In genomic region chr14:27230262-27231022, GRCm38 (mm10) we compare ENCODE assay signal across 8 mouse cellular contexts.
DNase-seq lines count a peak whose midpoint lies in the region; ATAC-seq and TF ChIP-seq lines count a peak whose summit lies in the region.

No protein-coding gene starts in this region.

- H3K27me3 ChIP-seq in forebrain, embryonic 10.5 days (ENCODE audit: poor library complexity, severe bottlenecking) = no peaks in the 10 kb centered on the region
- H3K27me3 ChIP-seq in forebrain, embryonic 13.5 days = no peaks in the 10 kb centered on the region
- H3K27me3 ChIP-seq in heart, postnatal 0 days (ENCODE audit: control insufficient read depth, insufficient read depth, low read length) = no peaks in the 10 kb centered on the region
- H3K27me3 ChIP-seq in limb, embryonic 12.5 days = no peaks in the 10 kb centered on the region
- H3K27me3 ChIP-seq in midbrain, embryonic 16.5 days (ENCODE audit: control insufficient read depth, insufficient read depth, low read depth, low read length) = no peaks in the 10 kb centered on the region

- H3K4me3 ChIP-seq in forebrain, embryonic 10.5 days = no peak overlapping the region
- H3K4me3 ChIP-seq in forebrain, embryonic 13.5 days = no peak overlapping the region
- no peak overlapping the region for H3K4me3 ChIP-seq in cortical plate, adult 2 months (ENCODE audit: insufficient read depth, low read length)
- peak overlapping the region; percentile 7; the same call in 1 of the 2 replicates for H3K4me3 ChIP-seq in heart, postnatal 0 days (ENCODE audit: low read depth, low read length)
- H3K4me3 ChIP-seq in limb, embryonic 12.5 days (replicated peaks) = no peak overlapping the region
- no peak overlapping the region for H3K4me3 ChIP-seq in midbrain, embryonic 16.5 days (ENCODE audit: low read depth, low read length)

- WGBS in forebrain, embryonic 10.5 days = 36% methylated on average over 18 of the region's 18 CpGs
- 26% methylated on average over 18 of the region's 18 CpGs for WGBS in forebrain, embryonic 13.5 days
- 10% methylated on average over 18 of the region's 18 CpGs for WGBS in heart, postnatal 0 days
- 23% methylated on average over 18 of the region's 18 CpGs for WGBS in limb, embryonic 12.5 days
- 29% methylated on average over 18 of the region's 18 CpGs for WGBS in midbrain, embryonic 16.5 days

- H3K4me1 ChIP-seq in forebrain, embryonic 10.5 days = peaks cover 30% of the 10 kb centered on the region
- H3K4me1 ChIP-seq in forebrain, embryonic 13.5 days = peaks cover 9% of the 10 kb centered on the region
- peaks cover 9% of the 10 kb centered on the region; the same call in 1 of the 2 replicates for H3K4me1 ChIP-seq in cortical plate, adult 2 months (ENCODE audit: control insufficient read depth, insufficient read depth, low read length)
- H3K4me1 ChIP-seq in heart, postnatal 0 days (ENCODE audit: control insufficient read depth, insufficient read depth) = peaks cover 33% of the 10 kb centered on the region
- peaks cover 24% of the 10 kb centered on the region for H3K4me1 ChIP-seq in limb, embryonic 12.5 days (replicated peaks)
- peaks cover 3% of the 10 kb centered on the region for H3K4me1 ChIP-seq in midbrain, embryonic 16.5 days (ENCODE audit: control insufficient read depth, insufficient read depth, low read length)

- ATAC-seq in forebrain, embryonic 13.5 days = no peak
- peak; percentile 83 for ATAC-seq in heart, postnatal 0 days (ENCODE audit: insufficient read depth, low read depth)
- ATAC-seq in limb, embryonic 12.5 days (ENCODE audit: insufficient number of reproducible peaks, insufficient read depth, low FRiP score, low TSS enrichment, low read depth) = peak; percentile 60; the same call in 1 of the 2 replicates
- ATAC-seq in midbrain, embryonic 16.5 days = no peak
- ATAC-seq in frontal cortex, adult (ENCODE audit: low TSS enrichment) = no peak

- TF ChIP-seq CTCF in cortical plate, adult 2 months (IDR thresholded peaks at IDR 0.05; ENCODE audit: extremely low read depth, insufficient read depth, low read length) = no peak
- TF ChIP-seq CTCF in heart, postnatal 0 days (IDR thresholded peaks at IDR 0.05; ENCODE audit: low read depth) = no peak

- H3K36me3 ChIP-seq in forebrain, embryonic 10.5 days (replicated peaks) = no peaks in the 10 kb centered on the region
- no peaks in the 10 kb centered on the region for H3K36me3 ChIP-seq in forebrain, embryonic 13.5 days (ENCODE audit: poor library complexity, severe bottlenecking)
- H3K36me3 ChIP-seq in heart, postnatal 0 days (replicated peaks; ENCODE audit: control insufficient read depth, insufficient read depth, low read length) = no peaks in the 10 kb centered on the region
- no peaks in the 10 kb centered on the region for H3K36me3 ChIP-seq in limb, embryonic 12.5 days
- H3K36me3 ChIP-seq in midbrain, embryonic 16.5 days (ENCODE audit: control insufficient read depth, insufficient read depth, low read length) = no peaks in the 10 kb centered on the region

- H3K9me3 ChIP-seq in forebrain, embryonic 10.5 days = no peaks in the 10 kb centered on the region
- H3K9me3 ChIP-seq in forebrain, embryonic 13.5 days (replicated peaks) = no peaks in the 10 kb centered on the region
- no peaks in the 10 kb centered on the region for H3K9me3 ChIP-seq in heart, postnatal 0 days (replicated peaks; ENCODE audit: control insufficient read depth, low read length)
- no peaks in the 10 kb centered on the region for H3K9me3 ChIP-seq in limb, embryonic 12.5 days
- H3K9me3 ChIP-seq in midbrain, embryonic 16.5 days (replicated peaks; ENCODE audit: control insufficient read depth, low read length, poor library complexity, severe bottlenecking) = no peaks in the 10 kb centered on the region

- no peak overlapping the region; the same call in 1 of the 2 replicates for H3K9ac ChIP-seq in forebrain, embryonic 13.5 days
- no peak overlapping the region for H3K9ac ChIP-seq in heart, postnatal 0 days (replicated peaks; ENCODE audit: low read depth, low read length)
- H3K9ac ChIP-seq in limb, embryonic 12.5 days (replicated peaks) = no peak overlapping the region
- 0 out of 2 replicates have a peak overlapping the region, but pooled peaks have one; percentile 20 for H3K9ac ChIP-seq in midbrain, embryonic 16.5 days (ENCODE audit: low read depth, low read length)

- peak overlapping the region; percentile 44 for H3K27ac ChIP-seq in forebrain, embryonic 10.5 days
- H3K27ac ChIP-seq in forebrain, embryonic 13.5 days = no peak overlapping the region; the same call in 1 of the 2 replicates
- peak overlapping the region; percentile 57 for H3K27ac ChIP-seq in cortical plate, adult 2 months (ENCODE audit: insufficient read depth, low read length)
- H3K27ac ChIP-seq in heart, postnatal 0 days (ENCODE audit: low read depth) = peak overlapping the region; percentile 91
- H3K27ac ChIP-seq in limb, embryonic 12.5 days = peak overlapping the region; percentile 73
- H3K27ac ChIP-seq in midbrain, embryonic 16.5 days (ENCODE audit: low read length) = no peak overlapping the region

- no peak; the same call in none of the 2 replicates for TF ChIP-seq EP300 in heart, postnatal 0 days (IDR thresholded peaks at IDR 0.05; ENCODE audit: low read depth)

- H3K4me2 ChIP-seq in forebrain, embryonic 13.5 days = no peak overlapping the region
- peak overlapping the region; percentile 47 for H3K4me2 ChIP-seq in heart, postnatal 0 days (ENCODE audit: low read depth, low read length)
- 0 out of 2 replicates have a peak overlapping the region, but pooled peaks have one; percentile 1 for H3K4me2 ChIP-seq in limb, embryonic 12.5 days
- no peak overlapping the region for H3K4me2 ChIP-seq in midbrain, embryonic 16.5 days (ENCODE audit: low read length)

- TF ChIP-seq POLR2A in cortical plate, adult 2 months (IDR thresholded peaks at IDR 0.05; ENCODE audit: extremely low read depth, insufficient read depth, low read length) = no peak

- peak; percentile 44 for DNase-seq in forebrain, embryonic 10.5 days (ENCODE audit: extremely low spot score, low spot score)
- DNase-seq in heart, postnatal 0 days (ENCODE audit: low spot score) = peak; percentile 83
- DNase-seq in layer of hippocampus, postnatal 36 days = no peak

Comparison
In these comparisons a context has a peak if more than half of its experiments do, and no peak if none do; other contexts are left out.
1. H3K27ac ChIP-seq: peak in forebrain, embryonic 10.5 days (single experiment), cortical plate, adult 2 months (single experiment), heart, postnatal 0 days (single experiment) and limb, embryonic 12.5 days (single experiment); none in forebrain, embryonic 13.5 days (single experiment) and midbrain, embryonic 16.5 days (single experiment).
2. DNase-seq: peak in forebrain, embryonic 10.5 days (single experiment) and heart, postnatal 0 days (single experiment); none in layer of hippocampus, postnatal 36 days (0 of 2).
3. ATAC-seq: peak in heart, postnatal 0 days (single experiment) and limb, embryonic 12.5 days (single experiment); none in forebrain, embryonic 13.5 days (single experiment), midbrain, embryonic 16.5 days (single experiment) and frontal cortex, adult (single experiment).
4. H3K4me2 ChIP-seq: peak in heart, postnatal 0 days (single experiment) and limb, embryonic 12.5 days (single experiment); none in forebrain, embryonic 13.5 days (single experiment) and midbrain, embryonic 16.5 days (single experiment).